Mouse (Mus musculus): ENCODE results near the gene Hid1. TPM values are rescaled to one million over a fixed set of nuclear protein-coding genes. Genes with fewer than 3 reads are reported as not detected.

Hid1 gene
- polyA plus RNA-seq, 1 experiment from 2014 or later: 8.1 TPM

GRCm38 (mm10) chr11:115323354-115323753 is 44.2 kb downstream of the Hid1 start:
- H3K4me3 ChIP-seq (replicated peaks): 0 out of 2 replicates have a peak overlapping the region, but pooled peaks have one; percentile 0
- H3K4me2 ChIP-seq: no peak overlapping the region
- H3K27me3 ChIP-seq: peaks cover 85% of the 10 kb centered on the region
- H3K4me1 ChIP-seq: peaks cover 24% of the 10 kb centered on the region
- H3K36me3 ChIP-seq: no peaks in the 10 kb centered on the region
- no peak for ATAC-seq (replicated peaks; ENCODE audit: low FRiP score)
- no peak overlapping the region for H3K9ac ChIP-seq
- H3K9me3 ChIP-seq (replicated peaks): no peaks in the 10 kb centered on the region
- no peak overlapping the region for H3K27ac ChIP-seq
- WGBS: 9% methylated on average over 32 of the region's 32 CpGs

GRCm38 (mm10) chr11:115321906-115322693 is 45.5 kb downstream of the Hid1 start, which contains the start of gene Ush1g:
Gene Ush1g, minus strand, starts transcription at chr11:115322041.
- Histone ChIP-seq H3K9ac (no peak within 1 kb of the TSS), H3K27me3 (peaks cover 91% of the 10 kb centered on the region), H3K9me3 (replicated peaks) (no peaks in the 10 kb centered on the region), H3K4me1 (peaks cover 31% of the 10 kb centered on the region), H3K36me3 (no peaks in the 10 kb centered on the region), H3K4me2 (peak within 1 kb of the TSS; percentile 40), H3K4me3 (replicated peaks) (peak within 1 kb of the TSS; percentile 24), H3K27ac (no peak within 1 kb of the TSS)
- 4% methylated on average over 35 of the region's 35 CpGs for WGBS
- ATAC-seq (replicated peaks; ENCODE audit: low FRiP score): no peak; the same call in 1 of the 2 replicates

- no peak overlapping the region for H3K27ac ChIP-seq
- peaks cover 31% of the 10 kb centered on the region for H3K4me1 ChIP-seq
- no peak overlapping the region for H3K9ac ChIP-seq
- no peaks in the 10 kb centered on the region for H3K36me3 ChIP-seq
- H3K4me2 ChIP-seq: no peak overlapping the region
- no peaks in the 10 kb centered on the region for H3K9me3 ChIP-seq (replicated peaks)
- no peak for ATAC-seq (replicated peaks; ENCODE audit: low FRiP score)
- no peak overlapping the region for H3K4me3 ChIP-seq (replicated peaks)
- WGBS: 13% methylated on average over 18 of the region's 18 CpGs
- H3K27me3 ChIP-seq: peaks cover 100% of the 10 kb centered on the region
These were observed 47.7 kb downstream of the Hid1 start for GRCm38 (mm10) chr11:115319704-115320383.

- Histone ChIP-seq H3K27ac (no peak overlapping the region), H3K36me3 (no peaks in the 10 kb centered on the region), H3K9ac (no peak overlapping the region), H3K4me1 (peaks cover 31% of the 10 kb centered on the region), H3K4me3 (replicated peaks) (0 out of 2 replicates have a peak overlapping the region, but pooled peaks have one; percentile 7), H3K4me2 (peak overlapping the region; percentile 22; the same call in 1 of the 2 replicates), H3K27me3 (peaks cover 99% of the 10 kb centered on the region), H3K9me3 (replicated peaks) (no peaks in the 10 kb centered on the region)
- 5% methylated on average over 63 of the region's 63 CpGs for whole genome bisulfite sequencing
- no peak for ATAC-seq (replicated peaks; ENCODE audit: low FRiP score)
These were observed 49.1 kb downstream of the Hid1 start for GRCm38 (mm10) chr11:115318245-115319027.

GRCm38 (mm10) chr11:115317204-115317603 is 50.4 kb downstream of the Hid1 start:
- Histone ChIP-seq H3K4me2 (no peak overlapping the region), H3K4me3 (replicated peaks) (no peak overlapping the region), H3K9me3 (replicated peaks) (no peaks in the 10 kb centered on the region), H3K27ac (no peak overlapping the region), H3K27me3 (peaks cover 99% of the 10 kb centered on the region), H3K9ac (no peak overlapping the region), H3K4me1 (peaks cover 27% of the 10 kb centered on the region), H3K36me3 (no peaks in the 10 kb centered on the region)
- ATAC-seq (replicated peaks; ENCODE audit: low FRiP score): no peak
- 66% methylated on average over 7 of the region's 7 CpGs for WGBS

GRCm38 (mm10) chr11:115314249-115314648 is 53.3 kb downstream of the Hid1 start:
- WGBS: 44% methylated on average over 2 of the region's 2 CpGs
- Histone ChIP-seq H3K27me3 (peaks cover 77% of the 10 kb centered on the region), H3K9ac (no peak overlapping the region), H3K9me3 (replicated peaks) (no peaks in the 10 kb centered on the region), H3K4me2 (no peak overlapping the region), H3K4me1 (peaks cover 12% of the 10 kb centered on the region; the same call in 1 of the 2 replicates), H3K27ac (no peak overlapping the region), H3K36me3 (no peaks in the 10 kb centered on the region), H3K4me3 (replicated peaks) (no peak overlapping the region)
- ATAC-seq (replicated peaks; ENCODE audit: low FRiP score): no peak

- Histone ChIP-seq H3K9me3 (replicated peaks) (no peaks in the 10 kb centered on the region), H3K4me2 (no peak overlapping the region), H3K27me3 (peaks cover 34% of the 10 kb centered on the region), H3K4me3 (replicated peaks) (no peak overlapping the region), H3K27ac (no peak overlapping the region), H3K36me3 (no peaks in the 10 kb centered on the region), H3K9ac (no peak overlapping the region), H3K4me1 (peaks cover 11% of the 10 kb centered on the region)
- ATAC-seq (replicated peaks; ENCODE audit: low FRiP score): no peak
- 48% methylated on average over 1 of the region's 1 CpGs for WGBS
These were observed 58.8 kb downstream of the Hid1 start for GRCm38 (mm10) chr11:115308781-115309180.

GRCm38 (mm10) chr11:115306863-115307262 is 60.7 kb downstream of the Hid1 start, which contains the start of gene Otop2:
Gene Otop2, plus strand, starts transcription at chr11:115307163.
- no peak within 1 kb of the TSS for H3K9ac ChIP-seq
- 0 out of 2 replicates have a peak, but pooled peaks have one; percentile 15 for ATAC-seq (replicated peaks; ENCODE audit: low FRiP score)
- H3K4me1 ChIP-seq: peaks cover 11% of the 10 kb centered on the region
- no peaks in the 10 kb centered on the region for H3K36me3 ChIP-seq
- H3K9me3 ChIP-seq (replicated peaks): no peaks in the 10 kb centered on the region
- WGBS: 12% methylated on average over 8 of the region's 8 CpGs
- no peak within 1 kb of the TSS for H3K4me2 ChIP-seq
- no peak within 1 kb of the TSS for H3K4me3 ChIP-seq (replicated peaks)
- no peak within 1 kb of the TSS for H3K27ac ChIP-seq
- peaks cover 15% of the 10 kb centered on the region for H3K27me3 ChIP-seq

- no peak overlapping the region for H3K9ac ChIP-seq
- H3K4me3 ChIP-seq (replicated peaks): no peak overlapping the region
- no peaks in the 10 kb centered on the region for H3K9me3 ChIP-seq (replicated peaks)
- no peaks in the 10 kb centered on the region for H3K36me3 ChIP-seq
- no peak for ATAC-seq (replicated peaks; ENCODE audit: low FRiP score)
- H3K27me3 ChIP-seq: peaks cover 25% of the 10 kb centered on the region
- no peak overlapping the region for H3K4me2 ChIP-seq
- peaks cover 11% of the 10 kb centered on the region for H3K4me1 ChIP-seq
- WGBS: 54% methylated on average over 8 of the region's 8 CpGs
- no peak overlapping the region for H3K27ac ChIP-seq
These were observed 64.4 kb downstream of the Hid1 start for GRCm38 (mm10) chr11:115303167-115303566.

GRCm38 (mm10) chr11:115301351-115301750 is 66.2 kb downstream of the Hid1 start:
- Histone ChIP-seq H3K4me1 (peaks cover 16% of the 10 kb centered on the region), H3K27me3 (peaks cover 35% of the 10 kb centered on the region), H3K9me3 (replicated peaks) (no peaks in the 10 kb centered on the region), H3K27ac (no peak overlapping the region), H3K36me3 (no peaks in the 10 kb centered on the region), H3K9ac (no peak overlapping the region), H3K4me3 (replicated peaks) (no peak overlapping the region), H3K4me2 (no peak overlapping the region)
- ATAC-seq (replicated peaks; ENCODE audit: low FRiP score): no peak
- 84% methylated on average over 2 of the region's 2 CpGs for WGBS

GRCm38 (mm10) chr11:115300745-115301144 is 66.8 kb downstream of the Hid1 start:
- H3K9me3 ChIP-seq (replicated peaks): no peaks in the 10 kb centered on the region
- H3K4me2 ChIP-seq: no peak overlapping the region
- no peaks in the 10 kb centered on the region for H3K36me3 ChIP-seq
- no peak overlapping the region for H3K27ac ChIP-seq
- peaks cover 41% of the 10 kb centered on the region for H3K27me3 ChIP-seq
- H3K4me3 ChIP-seq (replicated peaks): no peak overlapping the region
- WGBS: 84% methylated on average over 4 of the region's 4 CpGs
- no peak overlapping the region for H3K9ac ChIP-seq
- no peak for ATAC-seq (replicated peaks; ENCODE audit: low FRiP score)
- H3K4me1 ChIP-seq: peaks cover 13% of the 10 kb centered on the region

Measured in kidney, embryonic 15.5 days (tissue).